Mouse (Mus musculus): ENCODE measurements at regions not wholly inside any gene's neighbourhood (a gene's known extent, or its start where the extent isn't known, plus 50 kb on each side); places are given as distances from the start of the nearest gene placed in this dataset.
A peak's percentile ranks its signal among the peaks of the same experiment; 100 is the strongest.

GRCm38 (mm10) chr11:43370025-43370424 lies 56.0 kb downstream of the Pttg1 start:
- no peak for DNase-seq

GRCm38 (mm10) chr11:43368346-43368745 lies 57.7 kb downstream of the Pttg1 start:
- DNase-seq, result no peak

- DNase-seq, result peak; percentile 87
Observed at GRCm38 (mm10) chr11:43361858-43362257, 64.2 kb downstream of the Pttg1 start.

DNA sequence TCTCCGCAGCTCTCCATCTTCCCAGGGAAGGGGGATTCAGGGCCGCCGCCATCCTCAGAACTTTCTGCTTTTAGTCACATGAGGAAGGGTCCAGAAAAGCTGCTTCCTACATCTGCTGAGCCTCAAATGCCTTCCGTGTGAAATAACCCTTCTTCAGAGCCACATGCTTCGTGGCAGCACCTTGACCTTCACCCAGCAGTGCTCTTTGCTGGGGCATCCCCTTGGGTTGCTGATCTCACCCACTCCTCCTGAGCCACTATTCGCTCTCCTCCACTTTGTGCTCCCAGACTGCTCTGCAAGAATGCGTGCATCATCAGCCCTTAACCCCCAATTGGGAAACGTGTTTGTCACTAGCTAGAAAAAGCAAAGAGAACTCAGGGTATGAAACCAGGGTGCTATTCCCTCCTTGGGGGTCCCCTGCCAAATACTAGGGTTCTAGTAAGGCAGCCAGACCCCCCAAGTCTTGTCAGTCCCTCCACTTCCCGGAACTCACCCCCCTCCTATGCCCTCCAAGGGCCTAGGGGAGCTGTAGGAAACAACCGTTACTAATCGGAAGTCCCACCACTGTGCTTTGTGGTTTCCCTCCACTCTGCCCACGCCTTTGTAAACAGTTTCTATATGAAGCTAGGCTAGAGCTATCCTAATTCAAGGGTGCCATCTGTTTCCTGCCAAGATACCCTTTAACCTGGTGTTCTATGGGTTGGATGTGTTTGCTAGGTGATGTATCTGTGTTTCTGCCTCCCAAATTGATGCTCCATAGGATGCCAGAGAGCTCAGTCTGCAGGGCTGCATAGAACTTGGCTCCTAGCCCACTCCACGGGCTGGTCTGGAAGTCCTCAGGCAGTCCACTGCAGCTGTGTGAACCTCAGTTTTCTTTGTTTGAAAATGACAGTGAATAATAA lies 67.4 kb downstream of the Pttg1 start:
- peak; percentile 74 for DNase-seq

DNA sequence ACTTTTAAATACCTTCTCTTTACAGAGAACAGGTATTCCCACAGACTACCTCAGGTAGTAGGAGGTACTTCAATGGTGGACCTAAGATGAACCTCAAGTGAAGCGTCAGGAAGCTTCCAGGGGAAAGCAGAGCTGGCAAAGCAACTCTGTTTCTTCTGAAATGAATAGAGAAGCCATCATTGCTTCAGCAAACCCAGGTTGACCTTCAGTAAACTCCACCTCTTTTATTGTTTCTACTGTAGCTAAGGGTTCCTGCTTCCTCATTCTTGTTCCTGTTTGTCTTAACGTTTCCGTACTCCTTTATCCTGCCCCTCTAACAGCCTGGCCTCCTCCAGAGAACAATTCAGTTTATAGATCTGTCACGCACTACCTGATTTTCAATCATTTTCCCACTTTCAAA lies 72.4 kb downstream of the Pttg1 start:
- peak; percentile 81 for DNase-seq

DNA sequence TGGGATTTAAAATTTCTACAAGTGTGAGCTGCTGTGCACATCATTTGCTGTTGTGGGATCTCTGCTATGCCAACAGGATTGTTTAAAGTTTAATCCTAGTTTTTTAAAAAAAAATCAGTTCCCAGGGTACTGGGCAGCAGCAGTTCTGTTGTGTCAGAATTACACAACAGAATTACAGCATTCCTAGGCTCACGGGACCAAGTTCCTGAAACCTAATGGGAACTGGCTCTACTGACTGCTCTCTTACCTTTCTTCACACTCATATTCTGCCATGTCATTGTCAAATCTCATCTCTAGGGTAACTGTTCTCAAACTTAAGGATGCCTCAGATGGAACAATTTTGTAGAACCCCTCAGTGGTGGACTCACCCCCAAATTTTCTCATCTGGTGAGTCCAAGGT lies 73.0 kb downstream of the Pttg1 start:
- DNase-seq, result peak; percentile 39

GRCm38 (mm10) chr11:43351818-43352217 lies 74.2 kb downstream of the Pttg1 start:
- DNase-seq, result no peak

- peak; percentile 22 for DNase-seq
Observed at GRCm38 (mm10) chr11:43351348-43351747, 74.7 kb downstream of the Pttg1 start.

GRCm38 (mm10) chr11:43350242-43350641 lies 75.8 kb downstream of the Pttg1 start:
- DNase-seq, result no peak

- peak; percentile 92 for DNase-seq
Observed at GRCm38 (mm10) chr11:43349564-43349963, 76.5 kb downstream of the Pttg1 start.

DNA sequence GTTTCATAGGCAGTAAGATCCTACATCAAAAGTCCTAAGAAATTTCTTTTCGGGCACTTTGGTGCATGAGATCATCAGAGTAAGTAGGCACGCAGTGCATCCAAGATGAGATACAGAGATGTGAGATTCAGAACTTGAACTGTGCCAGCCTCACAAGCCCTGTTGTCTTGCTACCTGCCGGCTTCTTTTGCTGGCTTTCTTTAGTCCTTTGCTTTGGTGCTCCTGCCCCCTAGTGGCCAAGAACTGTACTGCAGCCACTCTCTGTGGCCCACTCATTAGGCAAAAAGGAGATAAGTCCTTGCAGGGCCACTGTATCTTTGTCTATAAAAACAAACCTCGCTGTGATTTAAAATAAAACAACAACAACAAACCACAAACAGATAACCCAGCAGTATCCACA lies 77.5 kb downstream of the Pttg1 start:
- peak; percentile 95 for DNase-seq

GRCm38 (mm10) chr11:43346489-43346888 lies 79.6 kb downstream of the Pttg1 start:
- peak; percentile 78 for DNase-seq

- DNase-seq, result peak; percentile 90
Observed at GRCm38 (mm10) chr11:43344767-43345561, 81.1 kb downstream of the Pttg1 start.

- DNase-seq, result no peak
Observed at GRCm38 (mm10) chr11:43343574-43343973, 82.5 kb downstream of the Pttg1 start.

DNA sequence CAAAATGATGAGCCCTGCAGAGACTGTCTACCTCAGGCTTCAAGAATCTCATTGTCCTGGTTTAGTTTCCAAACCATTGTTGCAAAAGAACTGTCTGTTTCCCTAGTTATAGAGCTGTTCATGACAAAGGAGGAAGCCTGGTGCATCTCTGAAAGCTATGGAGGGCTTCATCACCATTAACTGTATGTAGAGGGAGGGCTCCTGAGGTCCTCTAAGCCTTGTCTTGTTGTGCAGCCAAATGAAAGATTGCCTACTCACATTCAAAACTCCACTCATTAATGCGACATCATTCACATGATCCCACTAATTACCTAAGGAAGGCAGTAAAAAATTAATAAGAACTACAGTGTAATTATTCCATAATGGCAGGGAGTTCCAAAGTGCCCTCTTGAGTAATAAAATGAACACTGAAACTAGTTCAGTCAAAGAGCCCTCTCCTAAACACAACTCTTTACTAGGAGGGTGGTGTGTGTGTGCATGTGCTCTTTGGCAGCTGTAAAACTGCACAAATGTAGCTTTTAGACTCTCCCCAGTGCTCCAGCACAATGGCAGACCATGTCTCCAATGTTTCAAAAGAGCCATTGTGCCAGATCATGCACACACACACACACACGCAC lies 87.6 kb downstream of the Pttg1 start:
- no peak for DNase-seq

DNA sequence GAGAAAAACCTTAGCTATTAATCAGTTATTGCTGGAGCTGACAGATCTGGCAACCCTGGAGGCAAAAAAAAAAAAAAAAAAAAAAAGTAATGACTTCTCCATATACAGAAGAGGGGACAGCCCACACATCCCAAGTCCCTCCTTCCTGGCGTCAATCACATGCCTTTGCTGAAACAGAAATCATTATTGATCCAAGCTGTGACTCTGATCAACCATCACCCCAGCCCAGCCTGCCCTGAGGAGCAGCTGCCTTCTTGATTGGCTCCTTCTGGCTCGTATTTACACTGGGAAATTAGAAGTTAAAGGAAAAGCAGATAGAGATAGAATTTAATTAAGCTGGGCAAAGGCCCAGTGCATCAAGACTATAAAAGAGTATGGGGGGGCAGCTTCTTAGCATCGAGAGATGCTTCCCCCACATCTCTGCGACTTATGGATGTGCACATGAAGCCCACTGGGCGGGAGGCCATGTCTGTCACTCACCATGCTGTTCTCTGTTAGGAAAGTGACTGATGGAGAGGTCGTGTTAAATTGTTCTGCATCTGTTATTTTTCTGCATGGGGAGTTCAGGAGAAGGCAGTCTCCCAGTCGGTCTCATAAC lies 90.3 kb downstream of the Pttg1 start:
- DNase-seq, result no peak

DNA sequence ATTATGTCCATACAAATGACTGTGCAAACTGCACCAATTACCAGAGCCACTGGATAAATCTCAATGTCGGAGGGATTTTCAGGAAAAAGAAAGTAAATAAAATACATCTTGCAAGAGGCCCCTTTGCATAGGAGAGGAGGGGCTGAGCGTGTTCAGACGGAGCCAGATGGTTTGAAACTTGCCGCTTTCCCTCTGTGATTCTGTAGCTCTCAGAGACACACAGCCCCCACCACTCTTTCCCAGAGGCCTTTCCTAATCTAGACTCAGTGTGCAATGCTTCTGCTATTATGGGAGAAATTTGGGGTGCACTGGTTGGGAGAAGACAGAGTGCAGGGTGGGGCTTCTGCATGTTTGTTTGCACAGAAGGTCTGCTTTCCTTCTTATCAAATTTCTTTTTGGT lies 92.5 kb downstream of the Pttg1 start:
- no peak for DNase-seq

DNA sequence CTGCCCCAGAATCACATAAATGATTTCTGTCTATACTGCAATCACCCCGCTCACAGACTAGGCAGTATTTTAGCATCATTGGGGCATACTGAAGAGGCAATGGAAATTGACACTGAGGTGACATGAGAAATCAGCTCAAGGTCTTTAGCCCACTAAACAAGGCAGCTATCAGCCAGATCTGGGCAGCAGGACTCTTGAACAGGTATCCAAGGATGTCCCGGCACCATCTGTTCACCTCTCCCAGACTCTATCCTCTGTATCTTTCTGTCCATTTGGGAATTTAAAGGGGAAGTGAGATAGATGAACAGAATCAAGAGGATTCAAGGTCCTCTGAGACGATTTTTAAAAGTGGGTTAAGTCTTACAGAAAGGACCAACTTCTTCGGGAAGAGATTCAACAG lies 112.1 kb downstream of the Pttg1 start:
- DNase-seq, result no peak

Measured in heart, adult 11 months (tissue).